In the genomic region with DNA sequence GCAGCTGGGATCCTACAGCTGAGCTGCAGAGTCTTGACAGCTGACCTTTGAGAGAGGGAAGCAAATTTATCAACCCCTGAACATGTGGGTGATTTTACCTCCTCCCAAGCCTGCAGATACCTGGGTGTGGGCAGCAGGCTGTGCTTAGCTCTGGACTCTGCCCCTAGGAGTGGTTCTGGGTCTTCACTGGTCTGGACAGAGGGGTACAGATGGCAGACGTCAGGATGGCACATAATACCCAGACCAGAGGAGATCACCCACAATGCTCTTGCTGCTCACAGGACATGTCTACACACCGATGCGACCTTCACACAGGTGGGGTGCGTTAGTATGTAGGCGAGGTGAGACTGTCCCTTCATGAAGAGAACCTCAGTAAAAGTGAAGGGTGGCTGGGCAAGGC, we compare ENCODE assay signal across 13 mouse cellular contexts. TPM values are rescaled to one million over a fixed set of nuclear protein-coding genes. Genes with fewer than 3 reads are reported as not detected.
DNase-seq lines count a peak whose midpoint lies in the region; ATAC-seq and TF ChIP-seq lines count a peak whose summit lies in the region.
"Had no signal": no experiment of that assay in that cellular context is flagged by ENCODE, and none has a peak within 500 bp of the region (broad histone marks: within the 10 kb centered on the region; RNA-seq: fewer than 3 reads in every experiment).

No protein-coding gene starts in this region.

- intact Hi-C loops in left cerebral cortex, adult 2 months (cut with DNase I), result loop anchor here (5.0 kb wide), 1 partner anchor 702 kb away; no protein-coding TSS in a partner anchor

- 0 out of 2 replicates have a peak overlapping the region, but pooled peaks have one; percentile 66 for H3K4me3 ChIP-seq in hindbrain, embryonic 11.5 days (ENCODE audit: low read depth, low read length)
- H3K4me3 ChIP-seq in hindbrain, postnatal 0 days (ENCODE audit: low read length), result no peak overlapping the region
- H3K4me3 ChIP-seq in cortical plate, adult 2 months (ENCODE audit: insufficient read depth, low read length), result no peak overlapping the region
- H3K4me3 ChIP-seq in intestine, postnatal 0 days (ENCODE audit: low read depth, low read length), result no peak overlapping the region
- no peak overlapping the region for H3K4me3 ChIP-seq in left cerebral cortex, adult 2 months

- H3K9me3 ChIP-seq in hindbrain, embryonic 11.5 days (ENCODE audit: control insufficient read depth, low read length), result no peaks in the 10 kb centered on the region
- no peaks in the 10 kb centered on the region for H3K9me3 ChIP-seq in hindbrain, postnatal 0 days (ENCODE audit: low read length)
- H3K9me3 ChIP-seq in intestine, postnatal 0 days (ENCODE audit: control insufficient read depth), result no peaks in the 10 kb centered on the region

- TF ChIP-seq CTCF in hindbrain, postnatal 0 days (IDR thresholded peaks at IDR 0.05; ENCODE audit: low read depth), result no peak
- no peak for TF ChIP-seq CTCF in cortical plate, adult 2 months (IDR thresholded peaks at IDR 0.05; ENCODE audit: extremely low read depth, insufficient read depth, low read length)
- TF ChIP-seq CTCF in intestine, postnatal 0 days (IDR thresholded peaks at IDR 0.05; ENCODE audit: low read depth), result no peak
- TF ChIP-seq CTCF in left cerebral cortex, adult 2 months (IDR thresholded peaks at IDR 0.05), result no peak

- 0 out of 2 replicates have a peak, but pooled peaks have one; percentile 3 for TF ChIP-seq POLR2A in cortical plate, adult 2 months (IDR thresholded peaks at IDR 0.05; ENCODE audit: extremely low read depth, insufficient read depth, low read length)

- H3K27me3 ChIP-seq in hindbrain, embryonic 11.5 days (ENCODE audit: control insufficient read depth, insufficient read depth, low read length), result no peaks in the 10 kb centered on the region; the same call in 1 of the 2 replicates
- no peaks in the 10 kb centered on the region for H3K27me3 ChIP-seq in hindbrain, postnatal 0 days (ENCODE audit: insufficient read depth, low read length)
- H3K27me3 ChIP-seq in intestine, postnatal 0 days (replicated peaks; ENCODE audit: control insufficient read depth, insufficient read depth, low read length), result no peaks in the 10 kb centered on the region

- 0 out of 2 replicates have a peak, but pooled peaks cover 2% of the 10 kb centered on the region for H3K36me3 ChIP-seq in hindbrain, embryonic 11.5 days (ENCODE audit: control insufficient read depth, insufficient read depth, low read length)
- H3K36me3 ChIP-seq in hindbrain, postnatal 0 days (ENCODE audit: insufficient read depth, low read length), result no peaks in the 10 kb centered on the region
- H3K36me3 ChIP-seq in intestine, postnatal 0 days (ENCODE audit: control insufficient read depth, insufficient read depth), result peaks cover 21% of the 10 kb centered on the region

- ATAC-seq in hindbrain, embryonic 11.5 days (ENCODE audit: low FRiP score), result no peak
- no peak for ATAC-seq in hindbrain, postnatal 0 days
- peak; percentile 20; the same call in 1 of the 2 replicates for ATAC-seq in intestine, postnatal 0 days

- DNase-seq in hindbrain, embryonic 11.5 days (ENCODE audit: low spot score), result no peak
- no peak for DNase-seq in hindbrain, postnatal 0 days (ENCODE audit: low spot score)
- peak; percentile 29 for DNase-seq in 3T3-L1 (ENCODE audit: low read depth, low spot score)
- no peak for DNase-seq in left cerebral cortex, adult 2 months (ENCODE audit: extremely low spot score in 1 of 2, low spot score in 2 of 2)
- DNase-seq in layer of hippocampus, adult 8-10 months (ENCODE audit: low spot score in 2 of 2), result no peak
- DNase-seq in cerebellum, postnatal 36 days, result no peak
- DNase-seq: heart, postnatal 4 days; right cerebral cortex, adult 18-20 months had no signal

- no peak overlapping the region for H3K4me2 ChIP-seq in hindbrain, embryonic 11.5 days (replicated peaks; ENCODE audit: low read depth, low read length)
- no peak overlapping the region; the same call in 1 of the 2 replicates for H3K4me2 ChIP-seq in hindbrain, postnatal 0 days (ENCODE audit: low read depth, low read length)
- peak overlapping the region; percentile 27; the same call in 1 of the 2 replicates for H3K4me2 ChIP-seq in intestine, postnatal 0 days (replicated peaks; ENCODE audit: low read depth)

- peaks cover 12% of the 10 kb centered on the region; the same call in 1 of the 2 replicates for H3K4me1 ChIP-seq in hindbrain, embryonic 11.5 days (replicated peaks; ENCODE audit: control insufficient read depth, insufficient read depth, low read length)
- peaks cover 14% of the 10 kb centered on the region for H3K4me1 ChIP-seq in hindbrain, postnatal 0 days (ENCODE audit: insufficient read depth, low read length)
- peaks cover 2% of the 10 kb centered on the region; the same call in 1 of the 2 replicates for H3K4me1 ChIP-seq in cortical plate, adult 2 months (ENCODE audit: control insufficient read depth, insufficient read depth, low read length)
- H3K4me1 ChIP-seq in intestine, postnatal 0 days (replicated peaks; ENCODE audit: control insufficient read depth, insufficient read depth, low read length), result peaks cover 6% of the 10 kb centered on the region; the same call in 1 of the 2 replicates

- H3K27ac ChIP-seq in hindbrain, embryonic 11.5 days (ENCODE audit: low read depth, low read length), result no peak overlapping the region
- no peak overlapping the region for H3K27ac ChIP-seq in hindbrain, postnatal 0 days
- no peak overlapping the region for H3K27ac ChIP-seq in cortical plate, adult 2 months (ENCODE audit: insufficient read depth, low read length)
- H3K27ac ChIP-seq in intestine, postnatal 0 days (ENCODE audit: low read depth, low read length), result 0 out of 2 replicates have a peak overlapping the region, but pooled peaks have one; percentile 11
- H3K27ac ChIP-seq in left cerebral cortex, adult 2 months, result no peak overlapping the region

- 93% methylated on average over 5 of the region's 5 CpGs for WGBS in hindbrain, embryonic 11.5 days
- WGBS in hindbrain, postnatal 0 days, result 88% methylated on average over 5 of the region's 5 CpGs
- 57% methylated on average over 5 of the region's 5 CpGs for WGBS in intestine, postnatal 0 days

- H3K9ac ChIP-seq in hindbrain, embryonic 11.5 days (ENCODE audit: low read depth, low read length), result peak overlapping the region; percentile 4; the same call in 1 of the 2 replicates
- no peak overlapping the region; the same call in 1 of the 2 replicates for H3K9ac ChIP-seq in hindbrain, postnatal 0 days (replicated peaks; ENCODE audit: low read length)
- H3K9ac ChIP-seq in intestine, postnatal 0 days (ENCODE audit: low read depth, low read length), result no peak overlapping the region

RNA-seq across cellular contexts. Expression of a gene that starts 7.3 kb away (rescaled TPM):
- polyA plus RNA-seq in hindbrain, embryonic 11.5 days (2014; fragmentation: Nextera tagmentation; extraction: Ambion mirVana), result 27.9 and 34.0 TPM in 2 replicates
- 122 and 129 TPM in 2 replicates for total RNA-seq in hindbrain, postnatal 0 days (2014; rRNA removed)
- polyA plus RNA-seq in hindbrain, postnatal 0 days (2015; fragmentation: Nextera tagmentation; extraction: Ambion mirVana), result 65.6 and 68.7 TPM in 2 replicates
- polyA plus RNA-seq in cortical plate, adult 2 months (2012; rRNA removed), result 117 and 121 TPM in 2 replicates
- 20.0 and 20.9 TPM in 2 replicates for polyA plus RNA-seq in intestine, postnatal 0 days (2015; fragmentation: Nextera tagmentation; extraction: Ambion mirVana)
- 100 to 1,000 TPM in 1 of 2 experiments, 10 to 100 TPM in 1; 97.3 to 104 TPM for total RNA-seq in left cerebral cortex, adult 2 months (2021)
- total RNA-seq in layer of hippocampus, adult 8-10 months (2022), result 100 to 1,000 TPM in 3 of 4 experiments, 10 to 100 TPM in 1; 92.5 to 107 (median 104) TPM

RNA-seq across cellular contexts. Expression of a gene that starts 7.9 kb away (rescaled TPM):
- polyA plus RNA-seq in hindbrain, embryonic 11.5 days (2014; fragmentation: Nextera tagmentation; extraction: Ambion mirVana), result 61.7 and 63.9 TPM in 2 replicates
- total RNA-seq in hindbrain, postnatal 0 days (2014; rRNA removed), result 58.2 and 67.0 TPM in 2 replicates
- polyA plus RNA-seq in hindbrain, postnatal 0 days (2015; fragmentation: Nextera tagmentation; extraction: Ambion mirVana), result 86.6 and 88.0 TPM in 2 replicates
- polyA plus RNA-seq in cortical plate, adult 2 months (2012; rRNA removed), result 60.4 and 66.3 TPM in 2 replicates
- polyA plus RNA-seq in intestine, postnatal 0 days (2015; fragmentation: Nextera tagmentation; extraction: Ambion mirVana), result 66.2 and 70.1 TPM in 2 replicates
- total RNA-seq in left cerebral cortex, adult 2 months (2021), result 10 to 100 TPM; 34.8 to 36.2 TPM
- 10 to 100 TPM; 32.5 to 39.8 (median 37.3) TPM for total RNA-seq in layer of hippocampus, adult 8-10 months (2022)

RNA-seq across cellular contexts. Expression of a gene that starts 15.2 kb away (rescaled TPM):
- polyA plus RNA-seq in hindbrain, embryonic 11.5 days (2014; fragmentation: Nextera tagmentation; extraction: Ambion mirVana), result 0.18 and 0.49 TPM in 2 replicates
- total RNA-seq in hindbrain, postnatal 0 days (2014; rRNA removed), result 13.3 and 17.6 TPM in 2 replicates
- 15.9 and 21.7 TPM in 2 replicates for polyA plus RNA-seq in hindbrain, postnatal 0 days (2015; fragmentation: Nextera tagmentation; extraction: Ambion mirVana)
- 57.1 and 59.0 TPM in 2 replicates for polyA plus RNA-seq in cortical plate, adult 2 months (2012; rRNA removed)
- 0.21 and 0.38 TPM in 2 replicates for polyA plus RNA-seq in intestine, postnatal 0 days (2015; fragmentation: Nextera tagmentation; extraction: Ambion mirVana)
- 10 to 100 TPM; 39.1 to 39.2 TPM for total RNA-seq in left cerebral cortex, adult 2 months (2021)
- total RNA-seq in layer of hippocampus, adult 8-10 months (2022), result 10 to 100 TPM; 13.4 to 23.1 (median 15.8) TPM
- total RNA-seq: gastrocnemius, adult 8-10 months had no signal
- polyA plus RNA-seq: erythroblast, embryonic 14.5 days; large intestine, adult 2 months had no signal

RNA-seq across cellular contexts. Expression of a gene that starts 24.4 kb away (rescaled TPM):
- polyA plus RNA-seq in hindbrain, embryonic 11.5 days (2014; fragmentation: Nextera tagmentation; extraction: Ambion mirVana), result 0.54 TPM in 1 of 2 replicates, not detected in the other
- 2.0 TPM in 1 of 2 replicates, not detected in the other for total RNA-seq in hindbrain, postnatal 0 days (2014; rRNA removed)
- 2.9 and 3.7 TPM in 2 replicates for polyA plus RNA-seq in hindbrain, postnatal 0 days (2015; fragmentation: Nextera tagmentation; extraction: Ambion mirVana)
- 31.9 and 33.9 TPM in 2 replicates for polyA plus RNA-seq in cortical plate, adult 2 months (2012; rRNA removed)
- 0.65 and 0.76 TPM in 2 replicates for polyA plus RNA-seq in intestine, postnatal 0 days (2015; fragmentation: Nextera tagmentation; extraction: Ambion mirVana)
- 10 to 100 TPM; 23.1 TPM for total RNA-seq in left cerebral cortex, adult 2 months (2021)
- 10 to 100 TPM; 10.4 to 11.4 (median 11.0) TPM for total RNA-seq in layer of hippocampus, adult 8-10 months (2022)
- total RNA-seq: gastrocnemius, adult 8-10 months; heart, postnatal 4 days had no signal
- polyA plus RNA-seq: erythroblast, embryonic 14.5 days had no signal

RNA-seq across cellular contexts. Expression of a gene that starts 25.2 kb away (rescaled TPM):
- polyA plus RNA-seq in hindbrain, embryonic 11.5 days (2014; fragmentation: Nextera tagmentation; extraction: Ambion mirVana), result 180 and 249 TPM in 2 replicates
- 150 and 155 TPM in 2 replicates for total RNA-seq in hindbrain, postnatal 0 days (2014; rRNA removed)
- polyA plus RNA-seq in hindbrain, postnatal 0 days (2015; fragmentation: Nextera tagmentation; extraction: Ambion mirVana), result 198 and 210 TPM in 2 replicates
- 48.3 and 49.4 TPM in 2 replicates for polyA plus RNA-seq in cortical plate, adult 2 months (2012; rRNA removed)
- polyA plus RNA-seq in intestine, postnatal 0 days (2015; fragmentation: Nextera tagmentation; extraction: Ambion mirVana), result 102 and 105 TPM in 2 replicates
- total RNA-seq in left cerebral cortex, adult 2 months (2021), result 10 to 100 TPM; 62.4 to 65.6 TPM
- 10 to 100 TPM; 55.4 to 81.1 (median 63.5) TPM for total RNA-seq in layer of hippocampus, adult 8-10 months (2022)

Comparison
In these comparisons a context has a peak if more than half of its experiments do, and no peak if none do; other contexts are left out.
1. RNA of a gene that starts 15.2 kb away (polyA plus RNA-seq): 57.1 to 59.0 TPM in cortical plate, adult 2 months and 15.9 to 21.7 TPM in hindbrain, postnatal 0 days; 0.18 to 0.49 TPM in hindbrain, embryonic 11.5 days and 0.21 to 0.38 TPM in intestine, postnatal 0 days; every median in the first group is over 10 times any median in the second.